Mouse (Mus musculus): ENCODE results near the gene Cd300lf.

DNA sequence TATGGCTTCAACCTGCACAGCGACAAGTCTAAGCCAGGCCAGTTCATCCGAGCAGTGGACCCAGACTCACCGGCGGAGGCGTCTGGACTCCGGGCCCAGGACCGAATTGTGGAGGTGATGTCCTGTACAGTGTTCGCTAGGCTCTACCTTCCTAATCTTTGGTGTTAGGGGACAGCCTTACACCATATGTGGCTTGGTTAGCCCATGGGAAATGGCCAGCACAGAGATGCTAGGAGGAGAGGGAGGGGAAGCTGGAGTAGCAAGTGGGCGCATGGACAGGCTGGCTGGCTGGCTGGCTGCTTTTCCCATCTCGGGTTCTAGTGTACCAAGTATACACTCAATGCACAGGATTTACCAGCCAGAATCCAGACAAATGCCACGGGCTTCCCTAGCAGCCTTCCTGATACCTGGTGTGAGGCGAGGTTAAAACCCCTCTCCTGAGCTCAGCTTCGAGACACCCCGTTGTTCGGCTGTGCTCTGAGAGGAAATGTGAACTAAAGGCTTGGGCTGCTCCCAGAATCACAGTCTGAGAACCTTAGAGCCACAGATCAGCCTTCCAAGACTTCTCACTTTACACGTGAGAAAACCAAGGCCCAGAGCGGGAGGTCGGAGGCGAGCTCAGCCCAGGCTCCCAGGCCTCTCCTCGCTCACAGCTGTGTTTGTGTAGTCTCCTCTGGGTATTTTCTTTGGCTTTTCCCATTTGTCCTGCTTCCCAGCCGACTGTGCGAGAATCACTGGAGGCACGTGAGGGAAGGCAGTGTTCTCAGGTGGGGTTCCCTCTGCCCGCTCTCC lies 42.8 kb upstream of the Cd300lf start:
- no peak for TF ChIP-seq POLR2A (IDR thresholded peaks at IDR 0.05; ENCODE audit: low read depth, low read length)
- no peak for TF ChIP-seq CTCF (IDR thresholded peaks at IDR 0.05; ENCODE audit: borderline replicate concordance, insufficient read depth, low read length)
